Mouse (Mus musculus): ENCODE data around the gene Rab40c.

Rab40c gene

GRCm38 (mm10) chr17:25946349-25946748 lies 26.8 kb upstream of the Rab40c start:
- no peak for DNase-seq (ENCODE audit: low spot score)

DNA sequence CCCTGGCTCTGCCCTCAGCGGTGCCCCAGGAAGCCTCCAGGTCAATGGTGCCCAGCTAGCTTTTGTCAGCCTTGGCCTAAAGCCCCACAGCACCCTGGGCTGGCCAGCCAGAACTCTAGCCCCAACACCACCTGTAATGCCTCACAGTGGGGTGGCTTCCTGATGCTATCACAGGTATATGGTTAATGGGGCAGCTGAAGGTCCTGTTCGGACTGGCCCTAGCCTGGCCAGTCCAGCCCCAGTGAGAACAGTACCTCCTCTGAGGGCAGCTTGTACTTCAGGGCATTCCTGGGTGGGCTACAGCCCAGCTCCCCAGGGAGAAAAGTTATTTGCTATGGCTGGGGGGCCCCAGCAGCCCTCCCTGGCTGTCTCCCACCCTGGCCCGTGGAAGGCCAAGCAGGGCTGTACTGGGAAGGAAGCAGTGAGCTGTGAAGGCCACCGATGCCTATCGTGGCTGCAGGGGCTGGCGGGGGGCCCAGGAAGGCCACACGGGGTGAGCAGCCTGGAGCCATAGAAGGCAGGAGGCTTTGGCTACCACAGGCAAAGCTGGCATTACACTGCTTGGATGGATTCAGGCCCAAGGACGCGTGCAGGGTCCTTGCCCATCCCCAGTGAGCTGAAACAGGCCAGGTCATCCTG lies 26.1 kb upstream of the Rab40c start:
- no peak for DNase-seq (ENCODE audit: low spot score)

GRCm38 (mm10) chr17:25944366-25945163 lies 25.0 kb upstream of the Rab40c start, which contains the start of the genes Pigq and Nhlrc4:
Gene Pigq (minus strand): TSS chr17:25944936.
Gene Nhlrc4 (minus strand): TSS chr17:25944961.
- DNase-seq (ENCODE audit: low spot score): no peak

- DNase-seq (ENCODE audit: low spot score): no peak
These were observed 24.2 kb upstream of the Rab40c start for GRCm38 (mm10) chr17:25943769-25944168.

DNA sequence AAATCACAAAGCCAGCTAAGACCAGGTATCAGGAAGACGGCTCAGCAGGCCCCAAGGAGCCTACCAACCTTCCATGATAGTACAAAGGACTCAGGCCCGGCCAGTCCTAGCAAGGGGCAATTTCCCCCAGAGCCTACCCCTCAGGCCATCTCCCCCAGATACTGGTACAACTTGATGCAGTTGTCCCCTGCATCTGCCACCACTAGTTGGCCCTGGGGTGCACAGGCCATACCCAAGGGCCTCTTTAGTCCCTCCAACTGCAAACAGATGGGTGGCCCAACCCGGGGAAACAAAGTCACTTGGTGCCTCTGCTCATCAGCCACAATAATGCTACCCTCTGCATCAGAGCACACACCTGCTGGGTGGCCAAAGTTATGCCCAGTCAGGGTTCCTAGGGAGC lies 23.7 kb upstream of the Rab40c start:
- DNase-seq (ENCODE audit: low spot score): no peak

- DNase-seq (ENCODE audit: low spot score): no peak
These were observed 23.1 kb upstream of the Rab40c start for GRCm38 (mm10) chr17:25942597-25943151.

DNA sequence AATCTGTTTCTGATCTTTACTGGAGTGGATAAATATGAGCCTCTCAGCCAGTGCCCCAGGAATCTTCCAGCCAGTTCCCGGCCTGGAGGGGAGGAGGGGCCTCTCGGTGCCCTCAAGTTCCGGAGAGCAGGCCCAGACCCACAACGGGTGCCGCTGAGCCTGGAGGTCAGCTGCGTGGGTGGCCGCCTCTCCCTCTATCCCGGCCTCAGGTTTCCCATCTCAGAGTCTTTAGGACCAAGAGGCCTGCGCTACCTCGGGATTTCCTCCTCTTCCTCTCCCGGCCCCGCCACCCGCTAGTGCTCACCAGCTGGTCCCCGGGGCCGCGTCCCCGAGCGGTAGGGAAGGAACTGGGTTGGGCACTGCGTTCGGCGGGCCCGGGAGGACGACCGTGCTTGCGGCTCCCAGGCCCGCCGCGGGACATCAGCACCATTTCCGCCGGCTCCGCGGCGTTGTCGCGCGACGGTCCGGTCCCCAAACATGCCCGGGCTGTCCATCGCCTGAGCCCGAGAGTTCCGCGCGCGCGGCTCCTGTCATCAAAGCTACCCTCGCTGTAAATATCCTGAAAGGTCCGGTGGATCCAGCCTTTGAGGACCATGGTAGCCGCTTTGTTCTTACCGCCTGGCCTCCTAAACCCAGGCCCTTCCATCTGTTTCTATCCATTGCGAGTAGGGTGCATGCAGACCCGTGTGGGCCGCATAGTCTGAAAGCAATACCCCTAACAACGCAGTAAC lies 22.1 kb upstream of the Rab40c start:
- peak; percentile 72 for DNase-seq (ENCODE audit: low spot score)

DNA sequence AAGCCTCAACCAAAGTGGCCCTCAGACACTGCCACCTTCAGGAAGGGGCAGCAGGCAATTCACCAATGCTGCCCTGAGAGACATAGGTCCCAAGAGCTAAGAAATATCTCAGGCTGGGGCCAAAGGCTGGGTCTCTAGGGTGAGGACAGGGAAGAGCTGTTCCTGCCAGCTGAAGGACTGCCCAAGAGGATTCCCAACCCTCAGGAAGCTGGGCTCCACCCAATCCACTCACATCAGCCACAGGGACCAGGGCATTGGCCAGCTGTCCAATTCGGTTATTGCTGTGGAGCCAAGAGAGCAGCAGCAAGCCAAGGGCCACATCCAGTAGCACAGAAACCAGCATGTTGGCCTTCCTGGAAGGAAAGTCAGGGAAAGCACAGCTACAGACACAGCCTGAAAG lies 15.0 kb upstream of the Rab40c start:
- no peak for DNase-seq (ENCODE audit: low spot score)

DNA sequence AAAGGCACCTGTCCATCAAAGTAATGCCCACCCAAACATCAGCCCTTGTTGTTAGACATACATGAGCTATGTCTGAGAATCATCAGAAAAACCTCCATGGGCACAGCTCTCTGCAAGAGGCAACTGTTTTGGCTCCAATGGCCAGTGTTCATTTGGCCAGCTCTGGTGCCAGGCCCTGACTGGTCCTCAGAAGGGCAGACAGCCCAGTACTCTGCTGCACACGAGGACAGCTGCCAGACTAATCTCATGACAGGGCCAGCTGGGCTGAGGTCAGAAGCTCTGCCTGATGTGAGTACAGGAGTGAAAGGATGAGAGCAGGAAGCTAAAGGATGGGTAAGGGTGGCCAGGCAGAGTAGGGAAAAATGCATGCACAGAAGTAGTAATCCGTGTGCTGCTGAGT lies 5.8 kb upstream of the Rab40c start:
- peak; percentile 75 for DNase-seq (ENCODE audit: low spot score)

GRCm38 (mm10) chr17:25922120-25922519 lies 2.6 kb upstream of the Rab40c start:
- DNase-seq (ENCODE audit: low spot score): no peak

GRCm38 (mm10) chr17:25919786-25920642 lies 487 bp upstream of the Rab40c start:
- peak; percentile 100 for DNase-seq (ENCODE audit: low spot score)

DNA sequence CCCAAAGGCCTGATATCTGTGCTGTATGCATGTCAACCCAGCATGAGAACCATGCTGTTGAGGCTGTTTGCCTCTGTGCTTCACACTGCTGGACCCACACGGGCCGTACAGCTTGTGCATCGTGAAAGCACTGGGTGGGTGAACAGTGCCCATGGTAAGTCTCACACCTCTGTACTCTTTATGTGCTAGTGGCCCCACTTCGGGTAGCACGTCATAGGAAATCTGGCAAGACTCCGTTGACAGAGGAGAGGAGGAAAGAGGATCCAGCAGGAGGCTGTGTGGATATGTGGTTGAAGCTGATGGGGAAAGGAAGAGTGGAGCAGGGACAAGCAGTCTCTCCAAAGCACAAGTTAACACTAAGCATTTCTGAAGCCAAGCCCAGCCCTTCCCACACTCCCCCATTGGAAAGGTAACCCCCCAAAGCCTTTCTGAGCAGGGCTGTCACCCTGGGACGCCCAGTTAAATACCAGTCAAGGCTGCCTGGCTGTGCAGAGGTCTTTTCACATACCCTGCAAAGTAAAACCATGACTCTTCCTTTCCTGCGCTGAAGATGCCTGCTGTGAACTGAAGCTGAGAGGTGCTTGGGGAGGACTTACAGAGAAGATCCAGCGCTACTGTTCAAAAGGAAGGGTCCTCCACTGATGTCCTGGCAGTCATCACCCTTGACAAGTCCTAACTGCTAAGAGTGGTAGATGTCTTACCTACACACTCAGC lies 1.3 kb downstream of the Rab40c start:
- no peak for DNase-seq (ENCODE audit: low spot score)

- DNase-seq (ENCODE audit: low spot score): no peak
These were observed 2.4 kb downstream of the Rab40c start for GRCm38 (mm10) chr17:25916931-25917647.

GRCm38 (mm10) chr17:25914295-25914694 lies 5.2 kb downstream of the Rab40c start:
- no peak for DNase-seq (ENCODE audit: low spot score)

DNA sequence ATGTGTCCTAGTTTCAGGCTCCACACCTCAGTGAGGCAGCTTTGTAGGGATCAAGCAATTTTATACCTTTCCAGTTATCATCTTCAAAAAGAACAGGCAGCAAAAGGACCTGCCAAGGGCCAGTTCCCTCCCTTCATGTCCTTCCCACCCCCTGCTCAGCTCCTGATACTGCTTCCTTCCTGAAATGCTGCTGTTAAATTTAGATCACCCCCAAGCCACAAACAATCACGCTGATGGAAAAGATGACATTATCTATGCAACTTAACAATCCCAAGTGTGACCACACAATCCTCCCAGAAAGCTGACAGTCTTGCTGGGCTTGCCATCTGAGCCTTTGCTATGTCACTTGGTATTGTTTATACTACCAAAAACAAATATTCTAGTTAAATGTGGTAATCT lies 5.7 kb downstream of the Rab40c start:
- no peak for DNase-seq (ENCODE audit: low spot score)

DNA sequence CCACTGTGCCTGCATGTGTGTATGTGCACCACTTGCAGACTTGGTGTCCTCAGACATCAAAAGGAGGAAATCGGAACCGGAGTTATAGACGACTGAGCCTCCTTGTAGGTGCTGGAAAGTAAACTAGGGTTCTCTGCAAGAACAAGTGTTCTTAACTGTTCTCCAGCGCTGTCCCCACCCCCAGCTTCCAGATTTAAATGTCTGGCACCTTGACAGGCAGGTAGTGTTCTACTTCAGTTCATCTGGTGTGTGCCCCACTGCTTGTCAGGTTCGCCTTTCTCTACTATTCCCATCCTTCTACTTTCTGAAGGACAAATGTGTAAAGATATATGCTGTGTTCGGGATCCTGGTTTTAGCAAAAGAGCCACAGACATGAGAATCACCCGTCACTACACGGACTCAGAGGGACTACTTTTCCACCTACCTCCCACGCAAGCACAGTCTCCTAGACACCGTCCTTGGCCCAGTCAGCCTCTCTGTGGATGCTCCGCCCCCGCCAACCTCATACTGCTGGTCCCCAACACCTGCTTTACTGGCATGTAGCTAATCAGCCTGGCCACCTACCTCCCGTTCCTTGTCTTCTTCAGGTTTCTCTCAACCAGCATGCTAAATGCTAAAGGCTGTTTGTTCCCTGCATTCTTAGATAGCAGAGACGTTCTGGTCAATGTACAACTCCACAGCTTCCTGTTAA lies 6.2 kb downstream of the Rab40c start:
- DNase-seq (ENCODE audit: low spot score): peak; percentile 74

DNA sequence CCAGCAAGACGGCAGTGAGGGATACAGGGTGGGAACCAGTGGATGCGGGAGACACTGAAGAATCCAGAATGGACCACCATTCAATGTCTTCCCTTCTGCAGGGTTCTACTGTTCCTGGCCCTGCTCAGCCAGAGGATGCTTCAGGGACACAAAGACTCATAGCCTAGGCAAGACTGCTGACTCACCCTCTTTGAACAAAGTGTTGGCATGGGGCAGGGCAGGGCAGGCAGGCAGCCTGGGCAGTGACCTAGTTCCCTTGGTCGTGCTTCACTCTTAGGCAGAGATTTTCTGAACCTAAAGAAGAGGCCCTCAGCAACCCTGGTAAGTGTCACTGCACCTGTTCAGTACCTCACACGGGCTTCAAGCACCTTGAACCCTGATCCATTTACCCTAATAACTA lies 7.7 kb downstream of the Rab40c start:
- no peak for DNase-seq (ENCODE audit: low spot score)

GRCm38 (mm10) chr17:25907640-25908039 lies 11.9 kb downstream of the Rab40c start:
- DNase-seq (ENCODE audit: low spot score): no peak

DNA sequence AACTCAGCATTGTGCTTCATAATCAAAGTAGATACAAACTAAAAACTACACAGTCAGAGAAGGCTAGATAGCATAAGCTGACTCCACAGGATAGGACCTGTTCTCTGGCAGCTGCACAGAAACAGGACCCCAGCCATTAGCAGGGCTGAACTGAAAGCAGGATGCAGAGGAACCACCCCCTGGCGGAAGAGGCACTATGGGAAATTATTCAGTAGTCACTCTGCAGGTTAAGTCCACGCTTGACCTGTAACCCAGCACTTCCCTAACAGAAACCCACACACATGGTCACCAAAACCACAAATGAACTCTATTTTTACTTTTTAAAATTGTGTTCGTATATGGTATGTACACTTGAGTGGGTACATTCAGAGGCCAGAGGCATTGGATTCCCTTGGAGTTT lies 16.5 kb downstream of the Rab40c start:
- no peak for DNase-seq (ENCODE audit: low spot score)

- DNase-seq (ENCODE audit: low spot score): no peak
These were observed 19.3 kb downstream of the Rab40c start for GRCm38 (mm10) chr17:25900193-25900592.
